Comparison of ENCODE assay signal across 1 mouse cellular context in genomic region chr7:19458072-19458486, GRCm38 (mm10).
TF ChIP-seq lines count a peak whose summit lies in the region.

No protein-coding gene starts in this region.

TF ChIP-seq in myocyte, 11 proteins besides CTCF, POLR2A, EP300 and RAD21 (continued from another document):
- TF ChIP-seq MYOD1 (IDR thresholded peaks at IDR 0.05; ENCODE audit: control insufficient read depth in 1 of 3, insufficient read length in 2 of 3, low read depth in 2 of 3) (no peak), MAX (IDR thresholded peaks at IDR 0.05; ENCODE audit: low read depth) (no peak), SRF (IDR thresholded peaks at IDR 0.05; ENCODE audit: control insufficient read depth, insufficient read length, low read depth) (no peak), REST (IDR thresholded peaks at IDR 0.05; ENCODE audit: insufficient read depth, insufficient read length) (no peak)
